Mouse (Mus musculus) B cell, adult (primary cell): ENCODE data around the gene Faim2. TPM values are rescaled to one million over a fixed set of nuclear protein-coding genes. Genes with fewer than 3 reads are reported as not detected.

Source experiments
- total RNA-seq: library from RNA; stranded (reverse); gene quantifications from 4 replicates; pipeline ENCODE4 v1.2.4, GENCODE M21; 2023; ENCODE audit not compliant: inconsistent age

Gene Faim2
- not detected in 4 replicates for total RNA-seq

GRCm38 (mm10) chr15:99527629-99528353 lies at the start of gene Faim2:
Faim2 (minus strand) TSS chr15:99528165.

GRCm38 (mm10) chr15:99474576-99474926 lies 53.4 kb downstream of the Faim2 start, which contains the start of gene Bcdin3d:
Bcdin3d (minus strand) TSS chr15:99474730.

GRCm38 (mm10) chr15:99457606-99458401 lies 70.2 kb downstream of the Faim2 start, which contains the start of gene Nckap5l:
Nckap5l (minus strand) TSS chr15:99457748.

Other genes starting within 250 kb of the Faim2 start
- 13.0 to 24.0 TPM (median 17.7 TPM) in 4 replicates for gene Prpf40b, start 233.1 kb downstream of the Faim2 start, total RNA-seq
- not detected in 4 replicates for gene Fam186b, start 232.3 kb downstream of the Faim2 start, total RNA-seq
- gene Fmnl3, start 157.7 kb downstream of the Faim2 start, total RNA-seq, result 139 to 148 TPM (median 141 TPM) in 4 replicates
- gene Tmbim6, start 135.3 kb downstream of the Faim2 start, total RNA-seq, result 424 to 452 TPM (median 435 TPM) in 4 replicates
- 5.3 to 9.9 TPM (median 7.2 TPM) in 4 replicates for gene Nckap5l, start 70.4 kb downstream of the Faim2 start, total RNA-seq
- 5.0 to 8.5 TPM (median 7.6 TPM) in 4 replicates for gene Bcdin3d, start 53.4 kb downstream of the Faim2 start, total RNA-seq
- gene Aqp2, start 50.9 kb upstream of the Faim2 start, total RNA-seq, result not detected in 4 replicates
- not detected in 4 replicates for gene Aqp5, start 62.6 kb upstream of the Faim2 start, total RNA-seq
- not detected in 4 replicates for gene Aqp6, start 73.2 kb upstream of the Faim2 start, total RNA-seq
- gene Racgap1, start 123.5 kb upstream of the Faim2 start, total RNA-seq, result 7.3 to 11.3 TPM (median 9.6 TPM) in 4 replicates
- 0.42 to 0.60 TPM (median 0.51 TPM) in 4 replicates for gene Asic1, start 142.2 kb upstream of the Faim2 start, total RNA-seq
- 55.6 to 74.4 TPM (median 65.8 TPM) in 4 replicates for gene Smarcd1, start 174.0 kb upstream of the Faim2 start, total RNA-seq
- 4.0 to 8.8 TPM (median 5.3 TPM) in 4 replicates for gene Gm17349, start 177.3 kb upstream of the Faim2 start, total RNA-seq
- 0.22 to 1.3 TPM (median 0.44 TPM) in 4 replicates for gene Gpd1, start 189.3 kb upstream of the Faim2 start, total RNA-seq
- 42.7 to 52.1 TPM (median 49.8 TPM) in 4 replicates for gene Cox14, start 197.5 kb upstream of the Faim2 start, total RNA-seq
- 45.6 to 59.0 TPM (median 49.2 TPM) in 4 replicates for gene Cers5, start 244.7 kb upstream of the Faim2 start, total RNA-seq